Mouse (Mus musculus) T-cell, adult 2 months (primary cell): ENCODE data around the gene Fgfr4.
A peak's percentile ranks its signal among the peaks of the same experiment; 100 is the strongest.

Source experiments
- DNase-seq: peaks from one replicate; pipeline ENCODE4 v3.0.0; 2022; ENCODE audit warnings: low spot score

Gene Fgfr4

GRCm38 (mm10) chr13:55210193-55210970, 57.9 kb downstream of the Fgfr4 start:
- peak; percentile 16 for DNase-seq

- DNase-seq: no peak
Measured at GRCm38 (mm10) chr13:55210971-55211220, 58.5 kb downstream of the Fgfr4 start.

- peak; percentile 86 for DNase-seq
Measured at GRCm38 (mm10) chr13:55211221-55212010, 59.0 kb downstream of the Fgfr4 start.

- peak; percentile 36 for DNase-seq
Measured at GRCm38 (mm10) chr13:55212011-55212360, 59.5 kb downstream of the Fgfr4 start.

- peak; percentile 61 for DNase-seq
Measured at GRCm38 (mm10) chr13:55212361-55213137, 60.1 kb downstream of the Fgfr4 start.

GRCm38 (mm10) chr13:55213138-55213806, 60.8 kb downstream of the Fgfr4 start:
- DNase-seq: no peak
